Mouse (Mus musculus): ENCODE measurements at regions not wholly inside any gene's neighbourhood (a gene's known extent, or its start where the extent isn't known, plus 50 kb on each side); places are given as distances from the start of the nearest gene placed in this dataset.

DNA sequence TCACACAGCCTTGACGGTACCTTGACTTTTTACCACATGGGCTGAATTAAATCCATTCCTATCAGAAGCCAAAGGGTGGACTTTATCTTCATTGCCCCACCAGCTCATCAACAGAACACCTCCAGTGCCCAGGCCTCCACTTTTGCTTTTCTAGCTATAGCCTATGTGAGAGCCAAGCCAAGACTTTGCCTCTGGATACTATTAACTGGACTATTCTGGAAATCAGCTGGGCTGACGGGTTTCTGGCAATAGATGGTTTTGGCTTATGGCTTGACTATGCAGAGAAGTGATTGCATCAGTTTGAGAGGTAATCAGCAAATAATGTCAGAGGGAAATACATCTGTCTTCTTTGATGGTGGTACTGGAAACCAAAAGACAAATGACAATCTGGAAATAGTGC, 130.8 kb upstream of the Thbs1 start:
- Histone ChIP-seq H3K4me3 (no peak overlapping the region), H3K27me3 (no peaks in the 10 kb centered on the region), H3K4me2 (no peak overlapping the region), H3K9ac (no peak overlapping the region), H3K9me3 (no peaks in the 10 kb centered on the region), H3K36me3 (no peaks in the 10 kb centered on the region), H3K4me1 (replicated peaks) (no peaks in the 10 kb centered on the region), H3K27ac (replicated peaks) (no peak overlapping the region)
- no peak for ATAC-seq (ENCODE audit: low FRiP score, low read depth)
- WGBS = 87% methylated on average over 2 of the region's 2 CpGs

DNA sequence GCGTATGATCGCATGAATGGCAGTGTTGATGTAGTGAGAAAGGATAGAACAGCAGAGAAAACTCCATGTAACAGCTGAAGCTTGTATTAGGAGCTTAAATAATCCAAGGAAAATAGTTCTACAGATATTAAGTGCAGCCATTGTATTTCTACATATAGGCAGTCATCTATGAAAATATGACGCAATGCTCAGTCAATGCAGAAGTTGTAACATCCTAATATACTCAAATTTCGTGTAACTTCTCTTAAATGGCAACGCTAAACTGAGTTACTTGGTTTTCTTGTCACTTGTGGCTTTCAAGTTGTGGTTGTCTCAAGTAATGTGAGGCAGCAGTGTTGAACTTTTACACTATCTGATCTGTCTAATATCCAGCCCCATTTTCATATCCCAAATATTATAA, 127.1 kb upstream of the Thbs1 start:
- Histone ChIP-seq H3K4me1 (replicated peaks) (no peaks in the 10 kb centered on the region), H3K36me3 (no peaks in the 10 kb centered on the region), H3K9ac (no peak overlapping the region), H3K9me3 (no peaks in the 10 kb centered on the region), H3K4me3 (no peak overlapping the region), H3K27me3 (no peaks in the 10 kb centered on the region), H3K4me2 (no peak overlapping the region), H3K27ac (replicated peaks) (no peak overlapping the region)
- 93% methylated on average over 5 of the region's 5 CpGs for WGBS
- ATAC-seq (ENCODE audit: low FRiP score, low read depth) = no peak

DNA sequence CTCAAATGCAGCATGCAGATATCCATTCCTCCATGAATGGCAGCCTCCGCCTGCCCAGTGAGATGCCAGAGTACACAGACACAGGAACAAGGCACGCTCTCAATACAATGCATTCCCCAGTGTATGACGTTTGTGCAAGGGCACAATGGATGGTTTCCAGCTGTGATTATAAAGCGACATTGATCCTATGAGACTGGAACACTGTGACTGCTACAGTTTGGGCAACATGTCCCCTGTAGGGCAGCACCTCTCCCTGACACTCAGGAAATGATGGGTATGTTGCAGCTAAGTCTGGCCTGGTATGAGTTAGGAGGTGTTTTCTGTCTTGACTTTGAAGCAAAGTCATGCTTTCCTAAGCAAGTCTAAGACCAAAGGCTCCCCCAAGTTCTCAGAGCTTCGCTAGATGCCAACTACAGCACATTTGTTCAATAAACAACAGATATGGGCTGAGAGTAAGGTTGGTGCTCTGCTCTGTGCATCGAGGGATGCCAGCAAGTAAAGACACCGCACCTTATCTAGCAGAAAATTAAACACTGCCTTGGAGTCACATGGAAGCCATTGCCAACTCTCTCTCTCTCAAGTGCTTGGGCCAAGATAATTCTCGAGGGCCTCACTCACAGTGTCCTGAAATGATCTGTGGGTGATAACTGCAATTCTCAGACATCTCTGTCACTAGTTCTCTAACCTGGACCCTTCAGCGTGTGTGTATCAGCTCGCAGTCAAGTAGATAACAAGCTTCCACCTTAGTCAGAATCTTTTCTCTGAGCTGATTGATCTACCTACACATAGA, 124.1 kb upstream of the Thbs1 start:
- no peaks in the 10 kb centered on the region for H3K4me1 ChIP-seq (replicated peaks)
- H3K9me3 ChIP-seq = no peaks in the 10 kb centered on the region
- no peak overlapping the region for H3K4me2 ChIP-seq
- ATAC-seq (ENCODE audit: low FRiP score, low read depth) = no peak
- no peak overlapping the region for H3K27ac ChIP-seq (replicated peaks)
- H3K36me3 ChIP-seq = no peaks in the 10 kb centered on the region
- no peak overlapping the region for H3K9ac ChIP-seq
- H3K4me3 ChIP-seq = no peak overlapping the region
- WGBS = 70% methylated on average over 10 of the region's 10 CpGs
- H3K27me3 ChIP-seq = no peaks in the 10 kb centered on the region

DNA sequence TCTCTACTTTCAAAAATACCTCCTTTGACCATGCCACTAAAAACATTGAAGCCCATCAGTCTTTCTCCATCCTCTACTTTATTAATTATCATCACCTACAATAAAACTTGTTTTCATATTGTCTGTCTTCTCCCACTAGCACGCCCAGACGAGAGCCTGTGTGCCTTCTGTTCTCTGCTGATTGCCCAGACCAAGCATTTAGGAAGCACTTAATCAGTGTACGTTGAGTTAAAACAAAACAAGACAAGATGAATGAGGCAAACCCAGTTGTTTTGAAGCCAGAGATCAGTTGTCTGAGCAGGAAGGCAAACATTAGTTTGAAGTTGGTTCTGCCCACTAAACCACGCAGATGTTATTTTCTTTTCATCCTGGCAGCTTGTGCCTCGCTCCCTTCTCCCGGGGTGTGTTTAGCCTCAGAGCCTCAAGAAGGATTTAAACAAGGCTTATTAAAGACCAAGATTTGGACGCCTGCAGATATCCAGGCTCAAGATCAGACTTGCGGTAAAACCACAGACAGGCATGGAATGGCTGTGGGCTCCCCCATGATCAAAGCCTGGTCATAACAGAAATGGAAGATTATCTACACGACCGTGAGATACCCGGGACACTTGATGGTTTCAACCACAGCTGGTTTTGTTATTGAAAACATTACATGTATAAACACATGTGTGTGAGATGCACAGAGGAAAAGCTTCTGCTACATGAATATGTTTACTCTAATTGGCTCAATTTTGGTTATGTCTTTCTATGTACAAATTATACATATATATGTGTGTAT, 123.1 kb upstream of the Thbs1 start:
- Histone ChIP-seq H3K9ac (no peak overlapping the region), H3K4me1 (replicated peaks) (no peaks in the 10 kb centered on the region), H3K27me3 (no peaks in the 10 kb centered on the region), H3K4me2 (no peak overlapping the region), H3K9me3 (no peaks in the 10 kb centered on the region), H3K4me3 (no peak overlapping the region), H3K36me3 (no peaks in the 10 kb centered on the region), H3K27ac (replicated peaks) (no peak overlapping the region)
- 72% methylated on average over 11 of the region's 11 CpGs for WGBS
- ATAC-seq (ENCODE audit: low FRiP score, low read depth) = no peak

DNA sequence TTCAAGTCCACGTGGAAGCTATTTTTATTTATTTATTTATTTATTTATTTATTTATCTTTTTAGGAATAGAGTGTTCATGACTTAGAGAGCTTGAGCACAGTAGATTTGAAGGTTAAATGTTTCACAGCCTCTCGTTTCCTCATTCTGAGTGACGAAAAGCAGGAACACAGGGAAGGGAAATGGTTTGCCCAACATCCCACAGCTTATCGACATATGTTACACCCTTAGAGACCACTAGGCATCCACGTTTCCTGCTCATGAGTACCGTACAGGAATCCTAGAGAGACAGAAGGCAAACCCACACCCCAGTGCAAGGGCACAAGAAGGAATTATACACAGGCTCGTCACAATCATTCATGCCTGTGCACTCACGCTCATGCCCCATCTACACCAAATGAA, 122.5 kb upstream of the Thbs1 start:
- Histone ChIP-seq H3K4me2 (no peak overlapping the region), H3K36me3 (no peaks in the 10 kb centered on the region), H3K4me1 (replicated peaks) (no peaks in the 10 kb centered on the region), H3K4me3 (no peak overlapping the region), H3K27me3 (no peaks in the 10 kb centered on the region), H3K9me3 (no peaks in the 10 kb centered on the region), H3K9ac (no peak overlapping the region), H3K27ac (replicated peaks) (no peak overlapping the region)
- no peak for ATAC-seq (ENCODE audit: low FRiP score, low read depth)
- WGBS = 84% methylated on average over 8 of the region's 8 CpGs

DNA sequence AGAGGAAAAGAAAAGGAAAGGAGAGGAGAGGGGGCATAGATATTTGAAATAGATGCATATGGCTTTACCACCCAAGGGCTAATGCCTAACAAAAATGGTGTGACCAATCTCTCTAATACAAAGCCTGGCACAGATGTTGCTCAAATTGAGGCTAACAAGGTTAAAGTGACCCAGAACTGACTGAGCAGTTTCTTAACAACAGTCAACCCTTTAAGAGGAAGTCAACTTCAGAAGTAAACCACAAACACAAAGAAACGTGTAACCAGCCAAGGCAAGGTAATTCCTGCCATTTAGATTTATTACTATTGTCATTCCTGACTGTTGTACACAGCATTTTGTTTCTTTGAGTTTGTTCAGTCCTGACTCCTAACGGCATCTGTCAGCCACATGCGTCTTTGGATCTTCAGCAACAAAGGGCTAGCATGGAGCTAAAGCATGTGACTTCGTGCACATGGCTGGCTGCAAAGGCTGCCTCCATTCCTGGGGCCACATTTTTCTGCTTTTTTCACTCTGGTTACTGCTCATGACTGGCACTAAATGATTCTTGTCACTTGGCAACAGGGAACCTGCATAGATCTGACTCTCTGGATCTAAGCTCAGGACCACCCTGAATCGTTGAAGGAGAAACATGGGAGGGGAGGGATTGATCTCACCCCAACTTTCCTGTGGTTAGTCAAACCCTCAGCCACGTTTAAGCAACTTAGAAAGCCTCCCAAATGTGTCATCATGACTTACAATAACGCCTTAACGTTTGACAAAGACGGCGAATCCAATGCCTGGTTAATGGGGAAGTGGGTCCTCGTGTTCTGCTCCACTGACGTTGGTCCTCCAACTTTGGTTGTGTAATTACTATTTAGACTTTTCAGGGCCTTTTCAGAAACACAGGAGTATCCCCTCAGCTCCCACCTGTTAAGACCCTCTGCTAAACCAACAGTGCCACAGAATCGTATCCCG, 115.3 kb upstream of the Thbs1 start:
- no peak overlapping the region for H3K27ac ChIP-seq (replicated peaks)
- no peak overlapping the region for H3K4me2 ChIP-seq
- no peak overlapping the region for H3K4me3 ChIP-seq
- no peak overlapping the region for H3K9ac ChIP-seq
- no peaks in the 10 kb centered on the region for H3K9me3 ChIP-seq
- 80% methylated on average over 14 of the region's 14 CpGs for WGBS
- H3K36me3 ChIP-seq = no peaks in the 10 kb centered on the region
- no peaks in the 10 kb centered on the region for H3K27me3 ChIP-seq
- no peak for ATAC-seq (ENCODE audit: low FRiP score, low read depth)
- H3K4me1 ChIP-seq (replicated peaks) = no peaks in the 10 kb centered on the region

DNA sequence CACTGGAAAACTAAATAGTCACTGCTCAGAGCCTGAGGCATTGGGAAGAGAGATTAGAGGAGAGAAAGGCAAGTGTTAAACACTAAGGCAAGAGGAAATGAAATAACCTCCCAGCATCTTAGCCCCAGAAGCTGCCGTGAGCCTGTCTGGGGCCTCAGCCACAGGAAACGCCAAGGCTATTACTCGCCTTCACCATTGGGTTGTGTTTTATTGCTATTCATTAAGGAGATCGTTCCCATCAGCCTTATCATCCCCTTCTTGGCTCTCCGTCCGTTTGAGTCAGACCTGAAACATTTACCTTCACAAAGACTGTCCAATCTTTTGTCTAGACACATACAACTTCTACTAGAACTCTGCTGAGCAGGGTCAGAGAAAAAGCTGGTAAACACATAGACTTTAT, 112.0 kb upstream of the Thbs1 start:
- Histone ChIP-seq H3K9ac (no peak overlapping the region), H3K27ac (replicated peaks) (no peak overlapping the region), H3K4me3 (no peak overlapping the region), H3K27me3 (no peaks in the 10 kb centered on the region), H3K9me3 (no peaks in the 10 kb centered on the region), H3K4me2 (no peak overlapping the region), H3K4me1 (replicated peaks) (no peaks in the 10 kb centered on the region), H3K36me3 (no peaks in the 10 kb centered on the region)
- WGBS = 67% methylated on average over 6 of the region's 6 CpGs
- no peak for ATAC-seq (ENCODE audit: low FRiP score, low read depth)

DNA sequence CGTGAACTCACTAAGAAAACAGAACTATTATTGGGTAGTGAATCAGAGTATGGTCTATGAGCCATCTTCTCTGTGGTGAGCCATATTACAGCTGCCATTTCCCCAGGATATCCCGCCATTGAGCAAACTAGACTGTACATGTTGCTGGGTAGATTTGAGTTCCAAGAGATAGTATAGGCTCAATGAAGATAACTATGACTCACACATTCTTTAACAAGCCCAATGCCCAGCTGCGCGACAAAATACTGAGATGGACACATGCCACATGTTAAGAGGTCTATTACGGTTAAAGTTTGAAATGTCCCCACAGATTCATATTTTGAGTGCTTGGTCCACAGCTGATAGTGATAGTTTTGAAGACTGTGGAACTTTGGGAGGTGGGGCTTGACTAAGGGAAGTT, 107.5 kb upstream of the Thbs1 start:
- ATAC-seq (ENCODE audit: low FRiP score, low read depth) = no peak
- Histone ChIP-seq H3K4me1 (replicated peaks) (no peaks in the 10 kb centered on the region), H3K36me3 (no peaks in the 10 kb centered on the region), H3K9ac (no peak overlapping the region), H3K4me2 (no peak overlapping the region), H3K4me3 (no peak overlapping the region), H3K27ac (replicated peaks) (no peak overlapping the region), H3K27me3 (no peaks in the 10 kb centered on the region), H3K9me3 (no peaks in the 10 kb centered on the region)
- 95% methylated on average over 5 of the region's 5 CpGs for WGBS

DNA sequence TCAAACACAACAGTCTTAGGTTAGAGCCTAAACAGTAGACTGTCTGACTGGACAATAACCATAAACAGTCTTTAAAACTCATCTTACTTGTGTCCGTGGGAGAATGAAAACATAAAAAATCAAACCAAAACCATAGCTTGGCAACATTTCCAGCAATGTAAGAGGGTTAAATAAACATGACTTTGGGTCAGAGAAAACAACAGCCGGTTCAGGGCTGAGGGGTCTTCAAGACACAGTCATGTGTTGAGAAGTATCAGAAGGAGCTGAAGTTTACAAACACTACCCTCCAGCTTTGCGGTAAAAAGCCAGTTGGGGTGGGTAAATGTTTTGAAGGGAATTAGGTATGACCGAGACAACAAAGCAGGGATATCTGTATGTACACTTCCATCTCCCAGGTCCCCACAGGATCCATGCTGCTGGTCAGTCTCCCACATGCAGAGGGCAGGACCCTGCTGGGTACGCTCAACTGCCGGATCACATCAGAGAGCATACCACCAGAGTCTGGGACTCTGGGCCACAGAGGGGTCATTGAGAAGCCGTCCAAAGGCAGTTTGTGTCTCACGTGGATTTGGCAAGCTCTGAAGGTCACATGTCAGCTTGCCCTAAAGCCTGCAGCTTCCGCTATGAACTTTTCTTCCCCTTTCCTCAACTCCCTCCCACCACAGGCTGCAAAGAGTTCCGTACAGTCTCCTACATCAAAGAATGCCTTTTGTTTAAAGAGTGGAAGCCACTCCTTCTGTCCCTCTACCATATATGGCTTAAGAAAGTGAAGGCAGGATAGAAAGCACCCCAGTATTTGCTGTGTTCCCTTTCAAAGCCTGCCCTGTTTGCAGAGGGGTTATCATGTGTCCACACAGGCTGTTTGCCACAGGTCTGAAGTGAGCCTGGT, 103.9 kb upstream of the Thbs1 start:
- Histone ChIP-seq H3K9ac (no peak overlapping the region), H3K36me3 (no peaks in the 10 kb centered on the region), H3K4me3 (no peak overlapping the region), H3K27ac (replicated peaks) (no peak overlapping the region), H3K4me1 (replicated peaks) (no peaks in the 10 kb centered on the region), H3K27me3 (no peaks in the 10 kb centered on the region), H3K9me3 (no peaks in the 10 kb centered on the region), H3K4me2 (no peak overlapping the region)
- ATAC-seq (ENCODE audit: low FRiP score, low read depth) = no peak
- 69% methylated on average over 10 of the region's 10 CpGs for WGBS

DNA sequence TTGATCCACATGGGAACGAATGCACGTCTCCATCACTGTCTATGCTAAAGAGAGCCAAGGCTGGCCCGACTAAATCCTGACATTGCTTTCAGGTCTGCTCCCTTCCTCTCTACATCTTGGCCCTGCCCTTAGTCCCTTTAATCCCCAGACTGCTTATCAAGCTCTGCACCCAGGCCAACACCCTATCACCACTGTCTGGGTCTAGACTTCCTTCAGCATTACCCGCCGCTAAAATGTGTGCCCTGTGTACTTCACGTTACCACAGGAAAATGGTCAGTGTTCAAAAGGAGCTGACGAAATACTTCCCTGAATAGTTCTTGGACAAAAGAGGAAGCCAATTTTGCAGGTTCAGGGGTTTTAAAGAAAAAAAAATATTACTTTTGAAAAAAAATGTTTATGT, 100.0 kb upstream of the Thbs1 start:
- no peak overlapping the region for H3K4me2 ChIP-seq
- H3K36me3 ChIP-seq = no peaks in the 10 kb centered on the region
- no peaks in the 10 kb centered on the region for H3K27me3 ChIP-seq
- no peak overlapping the region for H3K4me3 ChIP-seq
- H3K4me1 ChIP-seq (replicated peaks) = no peaks in the 10 kb centered on the region
- no peak overlapping the region for H3K9ac ChIP-seq
- no peak for ATAC-seq (ENCODE audit: low FRiP score, low read depth)
- H3K9me3 ChIP-seq = no peaks in the 10 kb centered on the region
- 95% methylated on average over 7 of the region's 7 CpGs for WGBS
- H3K27ac ChIP-seq (replicated peaks) = no peak overlapping the region

DNA sequence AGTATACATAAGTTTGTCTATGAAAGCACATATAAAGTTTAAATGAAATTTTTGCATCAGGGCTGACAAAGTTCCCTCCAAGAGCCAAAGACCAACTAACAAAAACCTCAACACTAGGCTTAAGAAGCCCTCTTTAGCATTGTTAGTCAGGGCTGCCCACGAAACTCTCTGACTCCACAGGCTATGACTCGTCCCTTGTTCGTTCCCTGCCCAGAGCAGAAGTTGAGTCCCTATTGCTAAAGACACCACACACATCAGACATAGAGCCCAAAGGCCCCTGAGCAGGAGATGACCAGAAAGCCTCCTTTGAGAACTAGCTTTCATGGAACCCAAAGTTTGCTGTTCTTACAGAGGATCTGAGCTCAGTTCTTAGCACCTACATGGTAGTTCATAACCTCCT, 99.5 kb upstream of the Thbs1 start:
- H3K27ac ChIP-seq (replicated peaks) = no peak overlapping the region
- no peaks in the 10 kb centered on the region for H3K36me3 ChIP-seq
- no peak overlapping the region for H3K9ac ChIP-seq
- no peaks in the 10 kb centered on the region for H3K9me3 ChIP-seq
- no peaks in the 10 kb centered on the region for H3K27me3 ChIP-seq
- H3K4me3 ChIP-seq = no peak overlapping the region
- no peak overlapping the region for H3K4me2 ChIP-seq
- WGBS = 89% methylated on average over 3 of the region's 3 CpGs
- no peak for ATAC-seq (ENCODE audit: low FRiP score, low read depth)
- H3K4me1 ChIP-seq (replicated peaks) = no peaks in the 10 kb centered on the region

Measured in hindbrain, embryonic 15.5 days (tissue).